Mouse (Mus musculus) CH12.LX (cell line): ENCODE results near the gene Vdr.

Source experiments
- CHD1 ChIP-seq: IDR thresholded peaks from 2 replicates; pipeline ENCODE4 v1.6.1; 2012; ENCODE audit warnings: low read depth, low read length, improper control_type of control experiment, inconsistent platforms
- CTCF ChIP-seq, 2 experiments: IDR thresholded peaks in 1 of 2; conservative IDR thresholded peaks in 1 of 2; 2 replicates each; pipeline ENCODE4 v1.5.1; 2011 to 2012; ENCODE audit warnings: low read depth in 2 of 2, low read length in 2 of 2, improper control_type of control experiment in 1 of 2, inconsistent platforms in 1 of 2, mild to moderate bottlenecking in 1 of 2, moderate library complexity in 1 of 2
- E2F4 ChIP-seq: IDR thresholded peaks from 2 replicates; pipeline ENCODE4 v1.6.1; 2011; ENCODE audit warnings: low read depth, low read length, improper control_type of control experiment; ENCODE audit not compliant: insufficient replicate concordance
- JUND ChIP-seq: conservative IDR thresholded peaks from 2 replicates; pipeline ENCODE4 v1.6.1; 2011; ENCODE audit warnings: low read depth, low read length, improper control_type of control experiment
- MAZ ChIP-seq: IDR thresholded peaks from 2 replicates; pipeline ENCODE4 v1.6.1; 2012; ENCODE audit warnings: low read depth, mild to moderate bottlenecking, inconsistent platforms, low read length, improper control_type of control experiment, moderate library complexity
- MYC ChIP-seq: IDR thresholded peaks from 2 replicates; pipeline ENCODE4 v1.6.1; 2011; ENCODE audit warnings: low read depth, mild to moderate bottlenecking, improper control_type of control experiment, low read length
- PAX5 ChIP-seq: IDR thresholded peaks from 2 replicates; pipeline ENCODE4 v1.6.1; 2012; ENCODE audit warnings: low read length, inconsistent platforms, mixed read lengths
- ZC3H11A ChIP-seq: IDR thresholded peaks from 2 replicates; pipeline ENCODE4 v1.6.1; 2012; ENCODE audit warnings: low read depth, mild to moderate bottlenecking, inconsistent platforms, low read length, improper control_type of control experiment

DNA sequence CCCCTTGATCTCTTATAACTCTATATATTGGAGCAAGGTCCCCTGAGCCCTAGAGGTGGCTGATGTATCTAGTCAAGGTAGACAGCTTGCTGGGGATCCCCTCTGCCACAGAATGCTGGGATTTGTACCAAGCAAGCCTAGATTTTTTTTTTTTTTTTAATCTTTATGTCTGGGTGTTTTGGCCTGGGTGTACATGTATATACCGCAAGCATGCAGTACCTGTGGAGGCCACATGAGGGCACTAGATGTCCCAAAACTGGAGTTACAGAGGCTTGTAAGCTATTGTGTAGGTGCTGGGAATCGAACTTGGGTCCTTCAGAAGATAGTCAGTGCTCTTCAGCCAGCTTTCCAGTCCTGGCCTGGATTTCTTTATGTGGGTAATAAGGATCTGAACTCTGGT lies 44.4 kb downstream of the Vdr start:
- TF ChIP-seq CTCF (conservative IDR thresholded peaks at IDR 0.05 in 1 of 2, IDR thresholded peaks at IDR 0.05 in 1 of 2; ENCODE audit: low read depth in 2 of 2, low read length in 2 of 2) (peak; percentile 47 to 60), ZC3H11A (no peak), MYC (no peak), JUND (no peak), MAZ (no peak), E2F4 (no peak), PAX5 (no peak), CHD1 (no peak)
